Mouse (Mus musculus) kidney, adult 11 months (tissue): ENCODE results near the gene Slc35e2.

Experiments
- DNase-seq: peaks from one replicate; pipeline ENCODE4 v3.0.0; 2022

Gene Slc35e2

DNA sequence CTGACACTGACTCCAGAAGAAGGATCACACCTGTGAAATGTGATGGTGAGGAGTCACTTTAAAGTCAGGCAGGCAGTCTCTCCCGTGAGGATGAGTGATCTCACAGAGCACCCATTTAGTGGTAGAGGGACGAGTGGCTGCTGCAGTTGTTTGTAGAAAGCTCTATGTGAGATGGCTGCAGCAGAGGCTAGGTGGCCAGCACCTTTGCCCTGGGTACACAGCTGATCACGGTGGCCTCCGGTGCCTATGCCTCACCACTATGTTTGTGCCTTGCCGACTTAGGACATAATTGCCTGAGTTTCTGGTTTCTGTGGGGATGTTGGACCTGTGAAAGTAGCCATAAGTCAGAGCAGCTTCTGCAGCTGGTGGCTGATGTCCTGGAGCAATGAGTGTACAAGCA lies 23.5 kb upstream of the Slc35e2 start:
- DNase-seq, result no peak

GRCm38 (mm10) chr4:155578336-155579125 lies 22.7 kb upstream of the Slc35e2 start:
- DNase-seq, result peak; percentile 44

- DNase-seq, result no peak
These were observed 20.8 kb upstream of the Slc35e2 start for GRCm38 (mm10) chr4:155580420-155580819.

GRCm38 (mm10) chr4:155582279-155582905 lies 18.8 kb upstream of the Slc35e2 start:
- DNase-seq, result no peak

- DNase-seq, result no peak
These were observed 11.9 kb upstream of the Slc35e2 start for GRCm38 (mm10) chr4:155589356-155589755.

DNA sequence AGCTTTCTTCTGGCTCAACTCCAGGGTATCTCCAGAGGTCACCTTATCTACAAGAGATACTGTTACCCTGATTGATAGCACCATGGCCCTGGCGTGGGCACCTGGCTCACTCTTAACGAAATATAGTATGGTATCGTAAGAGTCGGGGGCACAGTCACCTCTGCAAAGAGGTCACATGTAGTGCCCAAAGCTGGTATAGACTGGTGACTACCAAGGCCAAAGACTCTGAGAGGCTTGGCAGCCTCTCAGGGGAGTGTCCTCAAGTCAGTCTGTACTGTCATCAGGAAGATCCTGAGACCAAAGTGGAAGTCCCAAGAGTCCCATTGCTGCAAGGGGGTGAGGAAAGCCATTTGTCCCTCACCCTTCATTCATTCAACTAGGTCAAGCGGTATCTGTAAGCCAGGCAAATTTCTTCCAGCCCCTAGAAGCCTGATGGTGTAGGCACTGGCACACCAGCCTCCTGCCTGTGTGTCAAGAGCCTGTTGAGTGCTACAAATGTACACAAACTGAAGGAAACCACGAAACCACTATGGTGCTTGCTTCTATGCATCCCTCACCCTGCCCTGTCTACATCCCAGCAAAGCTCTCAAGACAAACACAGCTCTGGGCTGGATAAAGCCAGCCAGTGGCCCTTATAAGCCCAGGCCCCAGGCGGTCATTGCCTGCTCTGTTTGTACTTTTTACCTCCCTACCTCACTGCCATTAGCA lies 10.1 kb upstream of the Slc35e2 start:
- no peak for DNase-seq

DNA sequence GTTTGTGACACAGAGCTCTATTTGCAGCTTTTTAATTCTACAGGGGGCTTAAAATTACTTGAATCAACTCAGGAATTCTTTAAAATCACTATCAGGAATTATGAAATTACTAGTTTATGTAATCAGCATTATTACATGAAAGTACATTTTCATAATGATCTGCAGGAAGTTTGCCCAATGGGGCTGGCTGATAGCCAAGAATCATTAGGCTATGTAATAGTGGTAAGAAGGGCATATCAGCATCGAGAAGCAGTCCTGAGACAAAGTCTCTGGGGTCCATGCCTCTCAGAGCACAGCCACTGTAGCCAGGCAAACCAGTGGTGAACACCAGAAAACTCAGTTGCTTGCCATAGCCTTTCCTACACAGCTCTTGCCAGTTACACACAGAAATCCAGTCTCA lies 7.4 kb upstream of the Slc35e2 start:
- DNase-seq, result no peak

GRCm38 (mm10) chr4:155595777-155596176 lies 5.4 kb upstream of the Slc35e2 start:
- no peak for DNase-seq

DNA sequence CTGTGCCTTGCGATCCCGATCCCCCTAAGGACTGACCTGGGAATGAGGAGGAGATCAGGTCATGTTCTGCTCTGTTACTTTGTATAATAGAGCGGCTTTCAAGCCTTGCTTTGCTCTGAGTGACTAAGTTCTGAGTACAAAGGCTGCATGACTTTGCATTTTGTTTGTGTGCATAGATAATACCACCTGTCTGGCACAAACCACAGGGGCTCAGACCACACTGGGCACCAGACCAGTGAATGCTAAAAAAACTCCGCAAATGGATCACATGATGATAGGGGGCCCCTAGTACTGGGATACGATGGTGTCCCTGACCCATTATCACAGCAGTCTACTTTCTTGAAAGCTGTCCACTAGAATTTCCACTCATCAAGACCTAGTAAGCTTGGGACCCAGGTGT lies 4.6 kb upstream of the Slc35e2 start:
- DNase-seq, result no peak

- no peak for DNase-seq
These were observed 2.7 kb upstream of the Slc35e2 start for GRCm38 (mm10) chr4:155598536-155598935.

GRCm38 (mm10) chr4:155599901-155600825 lies 1.1 kb upstream of the Slc35e2 start:
- no peak for DNase-seq

DNA sequence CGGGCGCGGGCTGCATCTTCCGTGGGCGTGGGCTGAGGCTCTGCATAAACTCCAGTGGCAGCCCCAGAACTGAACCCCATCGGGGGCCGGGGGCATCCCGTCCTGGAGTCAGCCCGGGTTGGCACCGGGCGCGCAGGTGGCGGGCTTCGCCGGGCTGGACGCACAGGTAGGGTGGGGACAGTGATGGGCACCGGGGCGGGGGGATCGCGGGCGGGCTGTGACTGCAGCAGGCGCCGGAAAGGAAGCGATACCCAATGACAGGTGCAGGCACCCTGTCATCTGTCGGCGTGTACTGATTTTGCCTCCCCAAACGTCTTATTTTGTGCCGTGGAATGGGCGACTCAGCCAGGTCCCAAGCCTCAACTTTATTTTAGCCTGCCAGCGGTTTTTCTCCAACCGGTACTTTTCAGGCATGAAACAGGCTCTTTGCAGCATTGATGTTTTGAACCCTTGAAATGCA lies 811 bp downstream of the Slc35e2 start:
- no peak for DNase-seq

GRCm38 (mm10) chr4:155602753-155603152 lies 1.5 kb downstream of the Slc35e2 start:
- DNase-seq, result no peak

DNA sequence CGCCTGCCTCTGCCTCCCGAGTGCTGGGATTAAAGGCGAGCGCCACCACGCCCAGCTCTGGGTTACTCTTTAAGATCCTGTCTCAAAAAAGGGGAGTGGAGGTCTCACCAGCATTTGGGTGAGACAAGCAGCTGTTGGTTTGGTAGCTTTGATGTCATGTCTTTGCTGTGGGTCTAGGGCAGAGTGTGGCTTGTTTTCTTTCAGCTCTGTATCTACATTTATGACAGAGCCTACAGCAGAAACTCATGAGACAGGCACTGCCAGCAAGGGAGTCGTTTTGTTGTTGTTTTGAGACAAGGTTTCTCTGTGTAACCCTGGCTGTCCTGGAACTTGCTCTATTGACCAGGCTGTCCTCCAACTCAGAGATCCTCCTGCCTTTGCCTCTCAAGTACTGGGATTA lies 2.6 kb downstream of the Slc35e2 start:
- no peak for DNase-seq

GRCm38 (mm10) chr4:155605132-155605531 lies 3.9 kb downstream of the Slc35e2 start:
- DNase-seq, result no peak

DNA sequence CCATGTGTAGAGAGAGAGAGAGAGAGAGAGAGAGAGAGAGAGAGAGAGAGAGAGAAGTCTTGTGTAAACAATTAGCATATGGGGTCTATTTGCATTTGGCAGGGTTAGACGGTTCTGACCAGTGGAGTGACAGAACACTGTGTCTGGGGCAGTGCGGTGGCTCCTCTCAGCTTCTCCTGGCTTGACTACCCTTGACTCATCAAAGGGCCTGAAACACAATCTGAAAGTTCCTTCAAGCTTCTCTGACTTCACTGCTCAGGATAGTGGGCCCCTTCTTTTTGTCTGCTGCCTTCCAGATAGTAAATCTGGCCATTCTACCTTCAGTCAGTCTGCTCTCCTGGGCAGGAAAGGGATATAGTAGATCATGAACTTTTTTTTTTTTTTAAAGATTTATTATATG lies 5.6 kb downstream of the Slc35e2 start:
- DNase-seq, result no peak

DNA sequence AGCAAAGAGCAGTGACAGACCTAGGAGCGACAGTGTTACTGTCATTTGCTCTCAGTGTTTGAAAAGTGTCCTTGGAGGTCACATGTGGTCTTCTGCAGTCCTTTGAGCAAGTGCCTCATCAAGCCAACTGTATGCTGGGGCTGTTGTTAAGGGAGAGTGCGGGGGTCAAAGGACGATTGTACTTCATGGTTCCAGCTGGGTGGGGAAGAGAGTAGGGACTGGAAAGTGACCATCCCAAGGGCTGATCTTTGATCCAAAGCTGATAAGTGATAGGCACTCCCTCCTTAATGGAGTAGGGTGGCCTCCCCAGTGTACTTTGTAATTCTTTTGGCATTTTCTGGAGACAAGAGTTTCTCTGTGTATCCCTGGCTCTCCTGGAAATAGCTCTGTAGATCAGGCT lies 10.6 kb downstream of the Slc35e2 start:
- DNase-seq, result no peak

DNA sequence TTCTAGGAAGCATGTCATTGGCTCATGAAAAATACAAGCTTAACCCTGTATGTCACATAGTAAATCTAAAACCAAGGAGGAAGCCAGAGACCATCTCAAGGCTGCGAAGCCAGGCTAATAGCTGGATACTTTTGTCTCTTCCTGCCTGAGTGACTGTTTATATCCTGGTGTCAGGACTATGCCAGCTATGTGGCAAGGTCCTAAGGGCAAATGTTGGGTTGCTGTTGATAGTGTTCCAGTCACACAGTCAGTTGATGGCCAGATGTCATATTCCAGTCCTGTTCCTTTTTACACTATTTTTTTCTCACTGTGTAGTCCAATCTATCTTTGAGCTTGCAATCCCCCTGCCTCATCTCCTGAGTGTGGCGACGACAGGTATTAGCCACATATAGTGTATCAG lies 12.0 kb downstream of the Slc35e2 start:
- DNase-seq, result no peak

DNA sequence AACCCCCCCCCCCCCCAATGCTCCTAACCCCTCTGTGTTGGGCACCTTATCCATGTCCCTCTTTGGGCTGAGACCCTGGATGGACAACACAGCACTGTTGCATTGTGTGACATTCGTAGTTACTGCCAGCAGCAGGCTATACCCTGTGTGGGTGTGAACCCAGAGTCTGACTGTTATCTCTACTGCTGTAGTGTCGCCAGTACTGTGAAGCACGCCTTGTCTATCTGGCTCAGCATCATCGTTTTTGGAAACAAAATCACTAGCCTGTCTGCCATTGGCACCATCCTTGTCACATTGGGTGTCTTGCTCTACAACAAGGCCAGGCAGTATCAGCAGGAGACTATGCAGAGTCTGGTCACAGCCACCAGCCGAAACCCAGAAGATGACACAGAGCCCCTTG lies 17.1 kb downstream of the Slc35e2 start:
- DNase-seq, result no peak

- DNase-seq, result peak; percentile 96
These were observed 23.4 kb downstream of the Slc35e2 start, which contains the start of gene Cdk11b for GRCm38 (mm10) chr4:155624338-155625291. Gene Cdk11b (plus strand): TSS chr4:155624854.

DNA sequence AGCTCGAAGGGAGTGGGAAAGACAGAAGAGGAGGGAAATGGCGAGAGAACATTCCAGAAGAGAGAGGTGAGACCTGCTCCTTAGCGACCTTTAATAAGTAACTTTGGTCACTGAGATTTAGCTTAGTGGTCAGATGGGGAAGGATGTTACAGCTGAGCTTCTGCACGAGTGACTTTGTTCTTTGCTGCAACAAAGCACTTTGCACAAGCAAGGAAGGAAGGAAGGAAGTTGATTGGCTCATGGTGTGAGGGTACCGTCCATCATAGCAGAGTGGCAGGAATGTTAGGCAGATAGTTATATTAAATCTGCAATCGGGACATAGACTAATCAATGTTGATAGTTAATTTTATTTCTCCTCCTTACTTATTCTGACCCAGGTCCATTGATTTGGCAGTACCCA lies 29.1 kb downstream of the Slc35e2 start:
- DNase-seq, result no peak
